In genomic region chr11:17460024-17460919, GRCm38 (mm10) we compare ENCODE assay signal across 8 mouse cellular contexts.
DNase-seq lines count a peak whose midpoint lies in the region; ATAC-seq and TF ChIP-seq lines count a peak whose summit lies in the region.

No protein-coding gene starts in this region.

- peak; percentile 48; the same call in 1 of the 2 replicates for TF ChIP-seq CTCF in brain, embryonic 14.5 days (IDR thresholded peaks at IDR 0.05; ENCODE audit: borderline replicate concordance, extremely low read depth, insufficient read depth, insufficient read length)
- TF ChIP-seq CTCF in liver, embryonic 14.5 days (IDR thresholded peaks at IDR 0.05; ENCODE audit: low read depth), result peak; percentile 23; the same call in 1 of the 2 replicates

- no peaks in the 10 kb centered on the region for H3K4me1 ChIP-seq in forebrain, embryonic 11.5 days (replicated peaks; ENCODE audit: control insufficient read depth, insufficient read depth, low read length)
- peaks cover 9% of the 10 kb centered on the region for H3K4me1 ChIP-seq in hindbrain, embryonic 15.5 days (replicated peaks)
- H3K4me1 ChIP-seq in liver, embryonic 14.5 days (replicated peaks; ENCODE audit: control insufficient read depth in 2 of 2, insufficient read depth in 2 of 2, low read length in 1 of 2), result no peaks in the 10 kb centered on the region

- no peak overlapping the region for H3K9ac ChIP-seq in forebrain, embryonic 11.5 days (ENCODE audit: low read length)
- no peak overlapping the region for H3K9ac ChIP-seq in hindbrain, embryonic 15.5 days
- no peak overlapping the region for H3K9ac ChIP-seq in liver, embryonic 14.5 days (replicated peaks)

- peak; percentile 15 for DNase-seq in gastrocnemius, adult 18-20 months (ENCODE audit: low spot score)
- DNase-seq in gastrocnemius, postnatal 4 days (ENCODE audit: low spot score in 2 of 2), result no peak
- peak; percentile 88 for DNase-seq in brain, embryonic 14.5 days (ENCODE audit: low read depth)
- peak; percentile 54 for DNase-seq in forebrain, embryonic 11.5 days (ENCODE audit: low spot score)
- DNase-seq in liver, embryonic 14.5 days (ENCODE audit: low read depth in 3 of 3, low spot score in 3 of 3), result no peak
- peak; percentile 74 for DNase-seq in retina, embryonic 14.5 days (ENCODE audit: low spot score)
- DNase-seq in spleen, adult 18-20 months, result no peak

- no peak overlapping the region for H3K27ac ChIP-seq in forebrain, embryonic 11.5 days (ENCODE audit: low read depth, low read length)
- peak overlapping the region; percentile 50 for H3K27ac ChIP-seq in hindbrain, embryonic 15.5 days (replicated peaks)
- no peak overlapping the region for H3K27ac ChIP-seq in liver, embryonic 14.5 days

- no peaks in the 10 kb centered on the region for H3K36me3 ChIP-seq in forebrain, embryonic 11.5 days (ENCODE audit: control insufficient read depth, insufficient read depth, low read length)
- H3K36me3 ChIP-seq in hindbrain, embryonic 15.5 days, result no peaks in the 10 kb centered on the region
- no peaks in the 10 kb centered on the region for H3K36me3 ChIP-seq in liver, embryonic 14.5 days (replicated peaks; ENCODE audit: control insufficient read depth, insufficient read depth, low read depth)

- TF ChIP-seq POLR2A in brain, embryonic 14.5 days (IDR thresholded peaks at IDR 0.05; ENCODE audit: borderline replicate concordance, extremely low read depth, insufficient read depth, insufficient read length, poor library complexity, severe bottlenecking), result no peak

- TF ChIP-seq EP300 in liver, embryonic 14.5 days (IDR thresholded peaks at IDR 0.05; ENCODE audit: low read depth), result no peak

- 10% methylated on average over 11 of the region's 11 CpGs for WGBS in forebrain, embryonic 11.5 days
- 8% methylated on average over 11 of the region's 11 CpGs for WGBS in hindbrain, embryonic 15.5 days
- 32% methylated on average over 11 of the region's 11 CpGs for WGBS in liver, embryonic 14.5 days (ENCODE audit: insufficient replicate concordance)

- peak overlapping the region; percentile 24; the same call in 1 of the 2 replicates for H3K4me2 ChIP-seq in forebrain, embryonic 11.5 days (ENCODE audit: low read depth, low read length, severe bottlenecking)
- H3K4me2 ChIP-seq in hindbrain, embryonic 15.5 days, result peak overlapping the region; percentile 42
- no peak overlapping the region for H3K4me2 ChIP-seq in liver, embryonic 14.5 days (ENCODE audit: low read depth)

- no peak overlapping the region for H3K4me3 ChIP-seq in forebrain, embryonic 11.5 days (ENCODE audit: low read depth, low read length)
- H3K4me3 ChIP-seq in hindbrain, embryonic 15.5 days, result peak overlapping the region; percentile 0; the same call in 1 of the 2 replicates
- no peak overlapping the region for H3K4me3 ChIP-seq in liver, embryonic 14.5 days (ENCODE audit: insufficient read depth in 1 of 2, low read depth in 2 of 2, low read length in 2 of 2)

- ATAC-seq in forebrain, embryonic 11.5 days (replicated peaks; ENCODE audit: low FRiP score), result peak; percentile 73
- peak; percentile 83 for ATAC-seq in hindbrain, embryonic 15.5 days (ENCODE audit: low FRiP score, low read depth)
- no peak for ATAC-seq in liver, embryonic 14.5 days (ENCODE audit: insufficient read depth)

- peaks cover 18% of the 10 kb centered on the region for H3K27me3 ChIP-seq in forebrain, embryonic 11.5 days (ENCODE audit: control insufficient read depth, insufficient read depth, low read length)
- no peaks in the 10 kb centered on the region for H3K27me3 ChIP-seq in hindbrain, embryonic 15.5 days
- H3K27me3 ChIP-seq in liver, embryonic 14.5 days (ENCODE audit: control insufficient read depth, insufficient read depth, low read length), result no peaks in the 10 kb centered on the region

- no peaks in the 10 kb centered on the region for H3K9me3 ChIP-seq in forebrain, embryonic 11.5 days (ENCODE audit: control insufficient read depth, low read length)
- H3K9me3 ChIP-seq in hindbrain, embryonic 15.5 days, result no peaks in the 10 kb centered on the region
- H3K9me3 ChIP-seq in liver, embryonic 14.5 days (ENCODE audit: control insufficient read depth, low read length), result no peaks in the 10 kb centered on the region

Comparison
In these comparisons a context has a peak if more than half of its experiments do, and no peak if none do; other contexts are left out.
1. DNase-seq: peak in gastrocnemius, adult 18-20 months (single experiment), brain, embryonic 14.5 days (single experiment), forebrain, embryonic 11.5 days (single experiment) and retina, embryonic 14.5 days (single experiment); none in gastrocnemius, postnatal 4 days (0 of 2), liver, embryonic 14.5 days (0 of 3) and spleen, adult 18-20 months (0 of 2).